Mouse (Mus musculus) common myeloid progenitor, adult 5-6 weeks (primary cell): ENCODE data around the gene Pilra. TPM values are rescaled to one million over a fixed set of nuclear protein-coding genes. Genes with fewer than 3 reads are reported as not detected.
"Not testable (repeated sequence)": the region's sequence is repeated elsewhere in the genome, so short reads cannot be mapped to it uniquely, and the experiment has no call there.

Experiments used
- ATAC-seq: replicated peaks from 2 replicates; pipeline ENCODE4 v1.8.0; 2016; ENCODE audit warnings: low read depth, mild to moderate bottlenecking, moderate TSS enrichment, inconsistent platforms; ENCODE audit not compliant: poor library complexity, severe bottlenecking
- total RNA-seq: library from RNA; stranded (forward); fragments of 200-1000, 187-1606 nt; gene quantifications from 2 replicates; pipeline ENCODE4 v1.2.3, GENCODE M21; 2017

The Pilra gene
- 0.69 and 2.1 TPM in 2 replicates for total RNA-seq

DNA sequence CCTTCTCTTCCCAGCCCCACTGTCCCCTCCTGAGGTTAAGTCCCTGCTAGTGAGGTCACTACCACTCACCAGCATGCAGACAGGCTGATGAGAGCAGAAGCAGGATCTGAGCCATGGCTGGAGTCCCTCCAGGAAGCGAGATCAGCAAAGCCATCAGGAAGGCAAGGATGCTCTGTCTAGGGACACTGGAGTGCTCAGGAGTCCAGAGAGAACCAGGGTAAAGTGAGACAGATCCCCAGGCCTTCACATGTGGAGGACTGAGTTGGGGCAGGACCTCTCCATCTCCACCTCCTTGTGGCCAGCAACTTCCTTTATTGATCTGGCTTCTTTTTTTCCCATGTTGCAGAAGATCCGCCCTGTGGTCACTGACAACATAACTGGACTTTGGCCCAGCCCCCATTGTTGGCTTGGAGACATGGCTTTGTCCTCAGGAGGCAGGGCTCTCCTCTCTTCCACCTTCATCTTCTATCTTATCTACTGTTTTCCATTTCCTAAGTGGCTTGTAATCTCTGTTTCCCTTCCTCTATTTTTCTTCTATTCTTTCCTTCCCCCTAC lies at the start of gene Pilra:
Pilra (minus strand) TSS at position 316 of the 555 bp plus-strand sequence.
- peak; percentile 47 for ATAC-seq

- 0 out of 2 replicates have a peak, but pooled peaks have one; percentile 29 for ATAC-seq
These were observed 47.3 kb upstream of the Pilra start for GRCm38 (mm10) chr5:137883345-137883744.

DNA sequence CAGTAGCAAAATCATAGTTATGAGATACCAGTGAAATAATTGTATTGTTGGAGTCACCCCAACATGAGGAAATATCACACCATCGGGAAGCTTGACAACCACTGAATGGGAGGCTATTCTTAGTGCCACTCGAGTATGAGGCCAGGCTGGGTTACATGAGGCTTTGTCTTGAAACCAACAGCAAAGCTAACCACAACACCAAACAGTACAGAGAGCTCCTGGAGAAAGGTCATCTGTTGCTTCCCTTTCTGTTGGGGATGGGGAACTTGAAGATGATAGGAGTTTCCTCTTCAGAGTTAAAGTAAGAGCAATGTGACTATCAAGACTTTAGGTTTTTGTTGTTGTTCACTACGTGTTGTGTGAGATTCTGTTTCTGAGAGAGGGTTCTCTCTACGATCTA lies 46.8 kb upstream of the Pilra start:
- ATAC-seq = peak; percentile 81

DNA sequence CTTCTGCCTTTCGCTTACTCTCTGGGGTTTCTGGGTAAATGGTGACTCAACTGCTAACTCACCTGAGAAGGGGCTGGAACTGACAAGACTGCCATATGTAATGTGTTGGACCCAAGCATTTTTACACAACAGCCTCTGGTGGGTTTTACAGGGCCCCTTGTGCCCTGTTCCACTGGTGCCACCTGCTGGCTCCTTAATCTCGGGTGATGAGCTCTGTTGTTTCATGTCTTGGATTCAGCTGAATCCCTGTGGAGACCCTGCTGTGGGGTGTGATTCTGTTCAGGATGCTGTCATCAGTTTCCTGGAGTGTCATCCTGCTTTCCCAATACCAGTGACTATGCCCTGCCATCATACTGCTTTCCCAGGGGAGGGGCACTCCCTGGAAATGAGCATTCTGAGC lies 41.8 kb upstream of the Pilra start:
- 0 out of 2 replicates have a peak, but pooled peaks have one; percentile 39 for ATAC-seq

DNA sequence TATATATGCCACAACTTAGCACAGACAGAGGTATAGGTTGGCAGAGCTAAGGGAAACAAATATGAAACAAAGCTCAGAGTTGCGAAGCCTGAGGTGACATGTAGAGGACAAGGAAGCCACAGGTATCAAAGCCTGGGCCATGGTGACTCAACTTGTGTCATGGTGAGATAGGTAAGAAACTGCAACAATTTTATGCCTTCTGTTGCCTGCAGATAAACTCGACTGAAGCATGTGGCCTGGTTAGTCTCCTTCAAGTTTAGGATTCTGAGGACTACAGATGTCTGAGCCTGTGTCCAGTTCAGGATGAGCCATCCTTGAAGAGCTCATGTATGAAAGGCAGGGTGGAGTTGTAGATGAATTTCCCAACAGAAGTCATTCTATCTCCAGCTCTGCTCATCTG lies 39.0 kb upstream of the Pilra start:
- no peak for ATAC-seq

DNA sequence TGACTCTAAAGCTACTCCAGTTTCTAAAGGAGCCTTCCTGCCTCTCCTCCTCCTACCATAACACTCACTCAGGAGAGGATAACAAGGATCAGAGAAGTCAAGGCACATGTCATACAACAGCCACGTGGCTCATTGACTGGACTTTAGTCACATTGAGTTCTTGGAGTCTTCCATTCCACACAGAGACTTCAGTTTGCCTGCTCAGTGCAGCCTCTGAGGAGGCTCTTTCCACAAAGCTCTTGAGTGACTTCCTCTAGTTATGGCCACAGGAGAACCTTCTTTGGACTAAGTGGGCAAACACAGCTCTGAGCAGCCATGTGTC lies 36.3 kb upstream of the Pilra start:
- not testable (repeated sequence) for ATAC-seq

DNA sequence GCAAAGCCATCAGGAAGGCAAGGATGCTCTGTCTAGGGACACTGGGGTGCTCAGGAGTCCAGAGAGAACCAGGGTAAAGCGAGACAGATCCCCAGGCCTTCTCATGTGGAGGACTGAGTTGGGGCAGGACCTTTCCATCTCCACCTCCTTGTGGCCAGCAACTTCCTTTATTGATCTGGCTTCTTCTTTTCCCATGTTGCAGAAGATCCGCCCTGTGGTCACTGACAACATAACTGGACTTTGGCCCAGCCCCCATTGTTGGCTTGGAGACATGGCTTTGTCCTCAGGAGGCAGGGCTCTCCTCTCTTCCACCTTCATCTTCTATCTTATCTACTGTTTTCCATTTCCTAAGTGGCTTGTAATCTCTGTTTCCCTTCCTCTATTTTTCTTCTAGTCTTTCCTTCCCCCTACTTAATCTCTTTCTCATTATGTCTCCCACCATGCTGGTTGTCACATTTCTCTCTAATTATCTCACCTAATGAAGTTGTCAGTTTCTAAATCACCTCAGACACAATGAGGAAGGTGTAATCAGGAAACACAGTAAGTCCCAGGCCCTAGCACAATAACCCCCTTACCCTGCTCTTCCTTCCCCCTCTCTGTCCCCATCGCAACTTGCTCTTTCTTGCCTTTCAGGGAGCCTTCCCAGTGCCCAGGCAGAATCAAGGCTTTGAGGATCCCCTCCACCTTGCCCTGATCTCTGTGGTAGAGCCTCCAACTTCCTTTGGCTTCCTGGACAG lies 35.7 kb upstream of the Pilra start, which contains the start of gene Pilrb2:
Pilrb2 (minus strand) TSS at position 172 of the 737 bp plus-strand sequence.
- peak; percentile 71 for ATAC-seq

GRCm38 (mm10) chr5:137868600-137868999 lies 32.5 kb upstream of the Pilra start:
- not testable (repeated sequence) for ATAC-seq

- ATAC-seq = not testable (repeated sequence)
These were observed 27.9 kb upstream of the Pilra start for GRCm38 (mm10) chr5:137864008-137864407.

GRCm38 (mm10) chr5:137857960-137858710 lies 22.1 kb upstream of the Pilra start, which contains the start of gene Pilrb1:
Pilrb1 (minus strand) TSS chr5:137858106.
- peak; percentile 64 for ATAC-seq

GRCm38 (mm10) chr5:137856870-137857269 lies 20.8 kb upstream of the Pilra start:
- peak; percentile 46 for ATAC-seq

DNA sequence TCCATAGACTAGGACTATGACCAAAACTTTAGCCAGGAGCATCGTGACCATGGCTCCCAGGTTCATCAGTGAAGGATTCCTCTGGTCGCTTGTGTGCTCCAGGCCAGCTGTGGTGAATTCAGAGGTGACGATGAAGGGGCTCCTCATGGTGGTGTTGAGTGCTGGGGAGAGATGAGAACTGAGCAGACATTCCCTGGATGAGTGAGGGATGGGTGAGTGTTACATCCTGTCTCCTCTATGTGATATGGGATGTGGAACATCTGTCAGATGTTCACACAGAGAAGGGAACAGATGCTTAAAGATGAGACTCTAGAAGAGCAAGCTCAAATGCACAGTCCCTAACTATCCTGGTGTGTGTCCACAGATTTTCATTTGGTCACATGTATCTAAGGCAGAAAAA lies 18.8 kb upstream of the Pilra start:
- ATAC-seq = not testable (repeated sequence)

- ATAC-seq = not testable (repeated sequence)
These were observed 14.2 kb upstream of the Pilra start for GRCm38 (mm10) chr5:137850313-137850712.

- ATAC-seq = not testable (repeated sequence)
These were observed 1.0 kb upstream of the Pilra start for GRCm38 (mm10) chr5:137837110-137837509.

- ATAC-seq = no peak
These were observed 530 bp upstream of the Pilra start for GRCm38 (mm10) chr5:137836611-137837010.

- no peak for ATAC-seq
These were observed 2.6 kb downstream of the Pilra start for GRCm38 (mm10) chr5:137833500-137833899.

GRCm38 (mm10) chr5:137831506-137831905 lies 4.6 kb downstream of the Pilra start:
- no peak for ATAC-seq

GRCm38 (mm10) chr5:137831106-137831505 lies 5.0 kb downstream of the Pilra start:
- ATAC-seq = 0 out of 2 replicates have a peak, but pooled peaks have one; percentile 16

DNA sequence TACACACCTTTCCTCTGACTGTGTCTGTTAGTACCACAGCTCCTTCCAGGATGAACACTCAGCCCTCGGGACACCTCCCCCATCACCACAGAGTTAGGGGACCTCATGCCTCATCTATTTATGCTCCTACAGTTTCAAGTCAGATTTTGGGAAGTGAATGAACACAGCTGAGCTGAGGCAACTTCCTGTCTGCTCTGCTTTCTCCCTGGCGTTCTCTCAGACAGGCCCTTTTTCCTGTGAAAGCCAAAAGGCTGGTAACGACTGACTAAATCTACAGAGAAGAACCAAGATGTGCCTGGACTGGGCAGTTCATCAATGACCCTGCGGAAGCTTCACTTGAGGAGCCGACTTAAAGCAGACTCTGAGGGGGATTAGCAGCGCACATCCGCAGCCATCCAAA lies 5.8 kb downstream of the Pilra start:
- peak; percentile 30; the same call in 1 of the 2 replicates for ATAC-seq

DNA sequence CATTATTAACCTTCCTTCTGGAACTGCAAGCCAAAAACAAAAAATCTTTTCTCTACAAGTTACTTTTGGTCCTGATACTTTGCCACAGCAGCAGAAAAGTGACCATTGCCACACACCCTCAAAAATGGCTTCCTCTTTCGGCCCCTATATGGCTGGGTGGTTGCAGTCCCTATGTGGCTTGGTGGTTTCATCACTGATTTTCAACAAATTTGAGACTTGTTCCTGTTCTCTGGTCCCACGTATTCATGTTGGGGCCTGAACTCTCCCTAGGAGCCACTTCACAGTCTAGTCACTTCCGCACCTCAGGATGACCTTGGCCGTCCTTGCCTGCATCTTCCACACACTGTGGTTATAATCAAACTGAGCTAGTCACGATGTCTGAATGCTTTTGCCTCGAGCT lies 7.4 kb downstream of the Pilra start:
- ATAC-seq = peak; percentile 74

DNA sequence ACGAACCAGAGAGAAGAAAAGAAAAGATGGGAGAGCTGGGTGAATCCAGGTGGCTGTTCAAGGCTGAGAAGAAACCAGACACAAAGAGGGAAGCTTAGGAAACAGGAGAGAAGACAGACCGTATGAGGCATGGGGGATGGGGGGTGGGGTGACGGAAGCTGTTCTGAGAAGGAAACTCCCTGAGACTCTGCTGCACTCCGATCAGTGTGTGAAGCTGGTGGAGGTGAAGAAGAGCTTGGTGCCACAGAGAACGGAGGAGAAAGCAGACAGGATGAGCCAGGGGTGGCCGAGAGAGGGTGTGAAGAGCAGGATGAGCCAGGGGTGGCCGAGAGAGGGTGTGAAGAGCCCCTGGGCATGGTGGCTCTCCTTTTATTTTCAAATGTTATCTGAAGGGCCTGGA lies 9.7 kb downstream of the Pilra start:
- no peak for ATAC-seq
